Comparison of ENCODE assay signal across 7 mouse cellular contexts in the genomic region with DNA sequence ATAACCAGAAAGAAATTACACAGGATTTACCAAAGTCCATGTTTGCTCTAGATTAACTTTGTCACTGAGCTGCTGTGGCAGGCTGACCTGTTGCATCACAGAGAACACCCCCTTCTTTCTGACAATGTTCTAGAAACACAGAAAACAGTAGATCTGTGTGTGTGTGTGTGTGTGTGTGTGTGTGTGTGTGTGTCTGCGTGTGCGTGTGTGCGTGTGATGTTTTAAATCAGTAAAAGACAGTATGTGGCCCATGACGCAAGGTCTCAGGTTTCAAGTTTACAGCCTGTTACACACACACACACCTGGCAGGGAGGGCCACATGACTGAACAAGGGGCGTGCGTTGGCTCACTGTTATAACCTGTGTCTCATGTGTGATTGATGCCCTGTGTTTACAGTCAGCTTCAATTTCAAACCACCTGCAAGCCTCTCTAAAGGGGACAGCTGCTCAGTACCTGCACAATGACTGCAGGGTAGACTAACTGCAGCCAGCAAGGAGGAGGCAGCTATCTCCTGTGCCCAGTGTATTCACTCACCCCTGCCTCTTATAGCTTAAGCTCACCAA. TPM values are rescaled to one million over a fixed set of nuclear protein-coding genes. Genes with fewer than 3 reads are reported as not detected.
DNase-seq lines count a peak whose midpoint lies in the region; ATAC-seq and TF ChIP-seq lines count a peak whose summit lies in the region.

No protein-coding gene starts in this region.

- peak overlapping the region; percentile 55 for H3K27ac ChIP-seq in CH12.LX (ENCODE audit: insufficient read depth, low read depth)
- H3K27ac ChIP-seq in brown adipose tissue, adult 24 weeks (replicated peaks; ENCODE audit: low read depth, low read length) = no peak overlapping the region
- H3K27ac ChIP-seq in hindbrain, embryonic 15.5 days (replicated peaks) = no peak overlapping the region

- H3K27me3 ChIP-seq in CH12.LX (replicated peaks) = no peaks in the 10 kb centered on the region
- no peaks in the 10 kb centered on the region for H3K27me3 ChIP-seq in hindbrain, embryonic 15.5 days
- H3K27me3 ChIP-seq in myocyte (ENCODE audit: control insufficient read depth, insufficient read depth, insufficient read length) = no peaks in the 10 kb centered on the region

- in situ Hi-C loops in CH12.LX (cut with MboI; ENCODE audit: low pct_ligation_motif_present, low pct_unique_long_range_greater_than_20kb, low sequenced_read_pairs) = loop anchor here (5.0 kb wide), 1 partner anchor 201 kb away; no protein-coding TSS in a partner anchor

- H3K79me2 ChIP-seq in CH12.LX (replicated peaks; ENCODE audit: control insufficient read depth, extremely low read depth, insufficient read depth, poor library complexity, severe bottlenecking) (peaks cover 67% of the 10 kb centered on the region), myocyte (ENCODE audit: control insufficient read depth, insufficient read depth) (no peaks in the 10 kb centered on the region)

- H3K4me2 ChIP-seq in CH12.LX (ENCODE audit: insufficient read depth, low read depth, poor library complexity, severe bottlenecking) = peak overlapping the region; percentile 94
- peak overlapping the region; percentile 94 for H3K4me2 ChIP-seq in hindbrain, embryonic 15.5 days
- H3K4me2 ChIP-seq in myocyte (ENCODE audit: low read depth) = peak overlapping the region; percentile 92

- no peak overlapping the region for H3ac ChIP-seq in myocyte (ENCODE audit: control insufficient read depth, insufficient read length)

- no peak for TF ChIP-seq CTCF in CH12.LX (conservative IDR thresholded peaks at IDR 0.05 in 1 of 2, IDR thresholded peaks at IDR 0.05 in 1 of 2; ENCODE audit: low read depth in 2 of 2, low read length in 2 of 2)

- peak overlapping the region; percentile 88 for H3K9ac ChIP-seq in CH12.LX (ENCODE audit: insufficient read depth, low read depth)
- H3K9ac ChIP-seq in hindbrain, embryonic 15.5 days = peak overlapping the region; percentile 70

- no peak for TF ChIP-seq RAD21 in CH12.LX (IDR thresholded peaks at IDR 0.05; ENCODE audit: low read depth, low read length)

- no peaks in the 10 kb centered on the region for H3K9me3 ChIP-seq in CH12.LX (replicated peaks; ENCODE audit: low read length)
- no peaks in the 10 kb centered on the region for H3K9me3 ChIP-seq in hindbrain, embryonic 15.5 days

- dilution Hi-C loops in CH12.LX (cut with MboI; ENCODE audit: extremely low pct_ligation_motif_present, extremely low pct_unique_long_range_greater_than_20kb, low sequenced_read_pairs) = no loop called here

- H3K4me1 ChIP-seq in CH12.LX (ENCODE audit: control insufficient read depth in 1 of 2, insufficient read depth in 2 of 2) = peaks cover 0 to 16% of the 10 kb centered on the region in 2 experiments; a peak in 2 of 4 replicates
- H3K4me1 ChIP-seq in brown adipose tissue, adult 24 weeks (ENCODE audit: control insufficient read depth, insufficient read depth, insufficient read length, low read length) = peaks cover 7% of the 10 kb centered on the region; the same call in 1 of the 2 replicates
- peaks cover 24% of the 10 kb centered on the region for H3K4me1 ChIP-seq in hindbrain, embryonic 15.5 days (replicated peaks)

- DNase-seq in CH12.LX (ENCODE audit: extremely low read depth) (peak; percentile 69), liver (peak; percentile 31)
- DNase-seq in right cerebral cortex, postnatal 10 days (ENCODE audit: low spot score in 2 of 2) = no peak
- DNase-seq in gastrocnemius, postnatal 25 days = no peak

- TF ChIP-seq POLR2A in CH12.LX (IDR thresholded peaks at IDR 0.05; ENCODE audit: low read depth, low read length) (no peak), myocyte (IDR thresholded peaks at IDR 0.05; ENCODE audit: insufficient read length, low read depth) (no peak)

- 71% methylated on average over 6 of the region's 6 CpGs for WGBS in hindbrain, embryonic 15.5 days

- H3K4me3 ChIP-seq in CH12.LX (replicated peaks in 1 of 3; ENCODE audit: low read depth in 2 of 3, low read length in 2 of 3, poor library complexity in 1 of 3) = peak overlapping the region; percentile 70 to 93 (median 80)
- H3K4me3 ChIP-seq in brown adipose tissue, adult 24 weeks (ENCODE audit: insufficient read depth, low read depth, low read length) = peak overlapping the region; percentile 88
- H3K4me3 ChIP-seq in hindbrain, embryonic 15.5 days = peak overlapping the region; percentile 66
- peak overlapping the region; percentile 55 for H3K4me3 ChIP-seq in myocyte

- no peak for ATAC-seq in hindbrain, embryonic 15.5 days (ENCODE audit: low FRiP score, low read depth)

- TF ChIP-seq EP300 in CH12.LX (IDR thresholded peaks at IDR 0.05; ENCODE audit: low read length) = no peak; the same call in 1 of the 2 replicates

- peaks cover 16 to 23% of the 10 kb centered on the region in 2 experiments for H3K36me3 ChIP-seq in CH12.LX (replicated peaks in 1 of 2; ENCODE audit: control insufficient read depth in 1 of 2, insufficient read depth in 1 of 2, low read length in 1 of 2)
- H3K36me3 ChIP-seq in hindbrain, embryonic 15.5 days = no peaks in the 10 kb centered on the region
- no peaks in the 10 kb centered on the region for H3K36me3 ChIP-seq in myocyte (ENCODE audit: control insufficient read depth, insufficient read depth)

TF ChIP-seq in CH12.LX, 34 proteins besides CTCF, POLR2A, EP300 and RAD21 (continues in another document):
- TF ChIP-seq POLR2AphosphoS2 (IDR thresholded peaks at IDR 0.05; ENCODE audit: low read depth, low read length) = no peak
- peak; percentile 51 for TF ChIP-seq IRF4 (IDR thresholded peaks at IDR 0.05; ENCODE audit: low read depth, low read length)
- no peak for TF ChIP-seq JUN (IDR thresholded peaks at IDR 0.05; ENCODE audit: insufficient read depth, low read depth, low read length)
- TF ChIP-seq KAT2A (IDR thresholded peaks at IDR 0.05; ENCODE audit: insufficient replicate concordance, low read length) = no peak
- TF ChIP-seq ZMIZ1 (IDR thresholded peaks at IDR 0.05; ENCODE audit: low read depth, low read length) = peak; percentile 70; the same call in 1 of the 2 replicates
- no peak for TF ChIP-seq PAX5 (IDR thresholded peaks at IDR 0.05; ENCODE audit: low read length)
- peak; percentile 94 for TF ChIP-seq MXI1 (IDR thresholded peaks at IDR 0.05; ENCODE audit: low read depth, low read length)
- peak; percentile 80 for TF ChIP-seq MAX (IDR thresholded peaks at IDR 0.05; ENCODE audit: low read length)
- no peak for TF ChIP-seq SMC3 (IDR thresholded peaks at IDR 0.05; ENCODE audit: low read depth, low read length)
- peak; percentile 77 for TF ChIP-seq TCF12 (IDR thresholded peaks at IDR 0.05; ENCODE audit: low read depth, low read length)
- TF ChIP-seq HCFC1 (IDR thresholded peaks at IDR 0.05; ENCODE audit: low read depth, low read length) = no peak
- TF ChIP-seq CHD1 (IDR thresholded peaks at IDR 0.05; ENCODE audit: low read depth, low read length) = peak; percentile 97
- no peak for TF ChIP-seq GABPA (IDR thresholded peaks at IDR 0.05; ENCODE audit: insufficient replicate concordance, low read depth, low read length)
- peak; percentile 63 for TF ChIP-seq SIN3A (IDR thresholded peaks at IDR 0.05; ENCODE audit: low read length)
- TF ChIP-seq ZKSCAN1 (IDR thresholded peaks at IDR 0.05; ENCODE audit: borderline replicate concordance, low read depth, low read length) = no peak
- TF ChIP-seq UBTF (IDR thresholded peaks at IDR 0.05; ENCODE audit: low read depth, low read length) = no peak
- no peak for TF ChIP-seq ELF1 (IDR thresholded peaks at IDR 0.05; ENCODE audit: low read depth, low read length)
- no peak for TF ChIP-seq NELFE (IDR thresholded peaks at IDR 0.05; ENCODE audit: low read depth, low read length)
- TF ChIP-seq JUND (conservative IDR thresholded peaks at IDR 0.05; ENCODE audit: low read depth, low read length) = no peak

TF ChIP-seq in myocyte, 11 proteins besides CTCF, POLR2A, EP300 and RAD21:
- no peak for TF ChIP-seq MAX (IDR thresholded peaks at IDR 0.05; ENCODE audit: low read depth)
- TF ChIP-seq MYOD1 (IDR thresholded peaks at IDR 0.05; ENCODE audit: control insufficient read depth in 1 of 3, insufficient read length in 2 of 3, low read depth in 2 of 3) = no peak
- no peak for TF ChIP-seq MYOG (IDR thresholded peaks at IDR 0.05; ENCODE audit: control insufficient read depth in 1 of 3, insufficient read depth in 1 of 3, insufficient read length in 2 of 3, low read depth in 2 of 3)

RNA-seq across cellular contexts. Expression of a gene that starts 2.7 kb away (rescaled TPM):
- total RNA-seq in CH12.LX (2012; rRNA removed) (187 and 191 TPM in 2 replicates), CH12.LX (2014; rRNA removed) (211 and 215 TPM in 2 replicates)
- polyA plus RNA-seq in CH12.LX (2012; ENCODE audit: insufficient read length, low read depth) (104 and 112 TPM in 2 replicates), myocyte (2012; fragmentation: generic; extraction: Trizol) (3.0 TPM)
- polyA plus RNA-seq in brown adipose tissue, adult 24 weeks (2012; ENCODE audit: insufficient read depth, insufficient read length, missing spikeins) = 7.7 and 9.8 TPM in 2 replicates
- polyA plus RNA-seq in hindbrain, embryonic 15.5 days (2015; fragmentation: Nextera tagmentation; extraction: Ambion mirVana) = 4.8 and 4.9 TPM in 2 replicates
- 10 to 100 TPM in 1 of 2 experiments, 1 to 10 TPM in 1; 9.3 to 15.8 TPM for total RNA-seq in gastrocnemius, postnatal 25 days (2021)

Comparison
In these comparisons a context has a peak if more than half of its experiments do, and no peak if none do; other contexts are left out.
1. DNase-seq: peak in CH12.LX (single experiment) and liver (single experiment); none in right cerebral cortex, postnatal 10 days (0 of 2) and gastrocnemius, postnatal 25 days (single experiment).
2. Peak in every context shown above with its lines, with median percentiles within 50 percentile points of each other: H3K4me2 ChIP-seq and H3K4me3 ChIP-seq.